Mouse (Mus musculus) heart, embryonic 11.5 days (tissue): Measurements from ENCODE around the gene Abcc3. TPM values are rescaled to one million over a fixed set of nuclear protein-coding genes. Genes with fewer than 3 reads are reported as not detected.

Experiments
- ATAC-seq: fragments of 200-750 bp; cut with Nextera tagmentation; replicated peaks from 2 replicates; pipeline ENCODE4 v1.8.0; 2017; ENCODE audit warnings: moderate library complexity; ENCODE audit not compliant: insufficient number of reproducible peaks, low FRiP score, low TSS enrichment
- H3K27ac ChIP-seq: fragments of 300-500 bp; sonication (generic); 2 replicates; pipeline ENCODE4 v1.5.1; 2014; ENCODE audit warnings: mild to moderate bottlenecking, low read depth, low read length
- H3K27me3 ChIP-seq: fragments of 300-500 bp; sonication (generic); 2 replicates; pipeline ENCODE4 v1.6.1; 2014; ENCODE audit warnings: mild to moderate bottlenecking, low read length, mixed read lengths; ENCODE audit not compliant: control insufficient read depth, insufficient read depth
- H3K36me3 ChIP-seq: fragments of 300-500 bp; sonication (generic); 2 replicates; pipeline ENCODE4 v1.6.1; 2014; ENCODE audit warnings: mild to moderate bottlenecking, low read length, moderate library complexity, mixed read lengths; ENCODE audit not compliant: control insufficient read depth, insufficient read depth
- H3K4me1 ChIP-seq: fragments of 300-500 bp; sonication (generic); 2 replicates; pipeline ENCODE4 v1.6.1; 2014; ENCODE audit warnings: low read length; ENCODE audit not compliant: control insufficient read depth, insufficient read depth
- H3K4me2 ChIP-seq: fragments of 300-500 bp; sonication (generic); 2 replicates; pipeline ENCODE4 v1.6.1; 2014; ENCODE audit warnings: mild to moderate bottlenecking, moderate library complexity
- H3K4me3 ChIP-seq: fragments of 300-500 bp; sonication (generic); 2 replicates; pipeline ENCODE4 v1.5.1; 2014; ENCODE audit warnings: low read depth, low read length
- H3K9ac ChIP-seq: fragments of 300-500 bp; sonication (generic); 2 replicates; pipeline ENCODE4 v1.6.1; 2014; ENCODE audit warnings: mild to moderate bottlenecking, low read depth, low read length, moderate library complexity
- H3K9me3 ChIP-seq: fragments of 300-500 bp; sonication (generic); replicated peaks from 2 replicates; pipeline ENCODE4 v1.6.1; 2016; ENCODE audit warnings: low read length; ENCODE audit not compliant: control insufficient read depth
- WGBS: fragments of 180-500 bp; shearing (Covaris S2); extraction: QIAGEN DNeasy Blood & Tissue Kit; methylation state at CpG from one replicate; pipeline ENCODE4 v1.1.7; 2014; ENCODE audit not compliant: insufficient replicate concordance; 5-methylcytosine and 5-hydroxymethylcytosine counted together
- polyA plus RNA-seq: library from polyadenylated mRNA; unstranded; fragments of >200 nt; fragmentation: Nextera tagmentation; extraction: Ambion mirVana; gene quantifications from 2 replicates; pipeline ENCODE4 v1.2.1, GENCODE M21; 2014

The Abcc3 gene
- polyA plus RNA-seq, 1 experiment from 2014 or later: 0.34 TPM

- ATAC-seq: no peak
- H3K27ac ChIP-seq: no peak overlapping the region
- H3K36me3 ChIP-seq: no peaks in the 10 kb centered on the region
- no peak overlapping the region for H3K9ac ChIP-seq
- H3K27me3 ChIP-seq: peaks cover 2% of the 10 kb centered on the region; the same call in 1 of the 2 replicates
- no peak overlapping the region for H3K4me2 ChIP-seq
- H3K9me3 ChIP-seq: no peaks in the 10 kb centered on the region
- no peak overlapping the region for H3K4me3 ChIP-seq
- 78% methylated on average over 10 of the region's 10 CpGs for WGBS
- peaks cover 17% of the 10 kb centered on the region for H3K4me1 ChIP-seq
These were observed 46.9 kb downstream of the Abcc3 start for GRCm38 (mm10) chr11:94345926-94346325.

- no peak overlapping the region for H3K9ac ChIP-seq
- no peak overlapping the region for H3K27ac ChIP-seq
- H3K9me3 ChIP-seq: no peaks in the 10 kb centered on the region
- no peak for ATAC-seq
- H3K4me2 ChIP-seq: no peak overlapping the region
- WGBS: 55% methylated on average over 1 of the region's 1 CpGs
- H3K36me3 ChIP-seq: peaks cover 5% of the 10 kb centered on the region; the same call in 1 of the 2 replicates
- H3K4me3 ChIP-seq: no peak overlapping the region
- peaks cover 14% of the 10 kb centered on the region for H3K4me1 ChIP-seq
- peaks cover 2% of the 10 kb centered on the region; the same call in 1 of the 2 replicates for H3K27me3 ChIP-seq
These were observed 48.3 kb downstream of the Abcc3 start for GRCm38 (mm10) chr11:94344470-94344869.

GRCm38 (mm10) chr11:94343955-94344358 is 48.8 kb downstream of the Abcc3 start:
- 60% methylated on average over 5 of the region's 5 CpGs for WGBS
- Histone ChIP-seq H3K4me1 (peaks cover 14% of the 10 kb centered on the region), H3K9ac (no peak overlapping the region), H3K4me2 (no peak overlapping the region), H3K36me3 (peaks cover 8% of the 10 kb centered on the region; the same call in 1 of the 2 replicates), H3K4me3 (no peak overlapping the region), H3K27me3 (peaks cover 2% of the 10 kb centered on the region; the same call in 1 of the 2 replicates), H3K9me3 (no peaks in the 10 kb centered on the region), H3K27ac (no peak overlapping the region)
- ATAC-seq: no peak

GRCm38 (mm10) chr11:94342114-94342905 is 50.5 kb downstream of the Abcc3 start:
- Histone ChIP-seq H3K4me1 (peaks cover 14% of the 10 kb centered on the region), H3K36me3 (peaks cover 9% of the 10 kb centered on the region; the same call in 1 of the 2 replicates), H3K4me2 (no peak overlapping the region), H3K9me3 (no peaks in the 10 kb centered on the region), H3K27me3 (peaks cover 2% of the 10 kb centered on the region; the same call in 1 of the 2 replicates), H3K27ac (no peak overlapping the region), H3K9ac (no peak overlapping the region), H3K4me3 (no peak overlapping the region)
- 39% methylated on average over 13 of the region's 13 CpGs for WGBS
- ATAC-seq: no peak

- Histone ChIP-seq H3K4me3 (no peak overlapping the region), H3K4me2 (no peak overlapping the region), H3K9ac (no peak overlapping the region), H3K27ac (no peak overlapping the region), H3K9me3 (no peaks in the 10 kb centered on the region), H3K4me1 (peaks cover 14% of the 10 kb centered on the region), H3K27me3 (peaks cover 2% of the 10 kb centered on the region; the same call in 1 of the 2 replicates), H3K36me3 (peaks cover 9% of the 10 kb centered on the region; the same call in 1 of the 2 replicates)
- ATAC-seq: no peak
- WGBS: 75% methylated on average over 10 of the region's 10 CpGs
These were observed 51.6 kb downstream of the Abcc3 start for GRCm38 (mm10) chr11:94340948-94341933.

GRCm38 (mm10) chr11:94339732-94340585 is 52.8 kb downstream of the Abcc3 start:
- 54% methylated on average over 18 of the region's 18 CpGs for WGBS
- peaks cover 14% of the 10 kb centered on the region for H3K4me1 ChIP-seq
- H3K27me3 ChIP-seq: peaks cover 2% of the 10 kb centered on the region; the same call in 1 of the 2 replicates
- no peak overlapping the region for H3K9ac ChIP-seq
- H3K4me3 ChIP-seq: no peak overlapping the region
- no peak overlapping the region for H3K4me2 ChIP-seq
- no peak overlapping the region for H3K27ac ChIP-seq
- peaks cover 13% of the 10 kb centered on the region; the same call in 1 of the 2 replicates for H3K36me3 ChIP-seq
- ATAC-seq: no peak
- H3K9me3 ChIP-seq: no peaks in the 10 kb centered on the region

- no peak overlapping the region for H3K9ac ChIP-seq
- peaks cover 17% of the 10 kb centered on the region for H3K36me3 ChIP-seq
- H3K4me2 ChIP-seq: no peak overlapping the region
- no peaks in the 10 kb centered on the region for H3K9me3 ChIP-seq
- H3K4me3 ChIP-seq: no peak overlapping the region
- ATAC-seq: no peak
- H3K27me3 ChIP-seq: no peaks in the 10 kb centered on the region
- H3K27ac ChIP-seq: no peak overlapping the region
- H3K4me1 ChIP-seq: peaks cover 18% of the 10 kb centered on the region
- 84% methylated on average over 2 of the region's 2 CpGs for WGBS
These were observed 54.5 kb downstream of the Abcc3 start for GRCm38 (mm10) chr11:94338347-94338746.

GRCm38 (mm10) chr11:94336551-94336950 is 56.2 kb downstream of the Abcc3 start:
- H3K4me1 ChIP-seq: 0 out of 2 replicates have a peak, but pooled peaks cover 3% of the 10 kb centered on the region
- no peak overlapping the region for H3K4me3 ChIP-seq
- no peaks in the 10 kb centered on the region for H3K9me3 ChIP-seq
- H3K27ac ChIP-seq: no peak overlapping the region
- H3K4me2 ChIP-seq: no peak overlapping the region
- ATAC-seq: no peak
- no peak overlapping the region for H3K9ac ChIP-seq
- peaks cover 17% of the 10 kb centered on the region for H3K36me3 ChIP-seq
- no peaks in the 10 kb centered on the region for H3K27me3 ChIP-seq
